Mouse (Mus musculus): ENCODE results near the gene Rsu1.

Rsu1 gene

DNA sequence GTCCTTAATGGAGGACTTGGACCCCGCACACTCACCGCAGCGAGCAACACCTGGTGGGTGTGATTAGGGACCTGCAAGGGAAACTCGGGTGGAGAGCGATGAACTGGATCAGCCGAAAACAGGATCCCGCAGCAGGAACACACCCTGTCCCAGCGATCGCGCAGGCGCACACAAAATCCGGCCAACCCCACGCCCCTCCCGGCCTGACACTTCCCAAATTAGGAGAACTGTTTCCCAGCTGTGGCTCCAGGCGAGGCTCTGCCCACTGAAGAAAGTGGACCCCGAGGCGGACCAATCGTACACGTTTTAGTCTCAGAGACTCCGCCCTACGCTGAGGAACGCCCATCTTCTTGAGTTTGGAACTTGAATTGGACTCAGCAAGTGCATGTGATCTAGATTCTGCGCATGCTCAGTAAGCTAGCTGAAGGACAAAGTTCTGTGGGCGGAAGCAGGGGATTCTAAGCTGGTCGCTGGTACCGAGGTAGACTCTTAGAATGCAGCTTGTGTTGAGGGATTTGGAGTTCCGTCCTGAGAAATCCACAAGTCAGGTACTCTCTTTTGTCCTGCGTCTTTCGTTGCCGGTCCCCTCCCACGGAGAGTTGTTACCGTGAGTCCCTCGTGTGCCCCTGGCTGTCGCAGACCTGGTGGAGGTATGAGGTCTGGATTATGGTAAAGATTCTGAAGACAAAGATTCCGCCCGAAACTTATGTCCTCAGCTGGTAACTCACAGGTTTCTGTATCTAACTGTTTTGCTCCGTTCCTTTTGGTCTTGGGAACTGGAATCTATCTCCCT is at the start of gene Rsu1:
Rsu1 (minus strand) TSS at position 251 of the 793 bp plus-strand sequence.
- peak; percentile 99 for DNase-seq

- no peak for DNase-seq
These were observed 32.2 kb upstream of the Rsu1 start for GRCm38 (mm10) chr2:13303376-13303775.

DNA sequence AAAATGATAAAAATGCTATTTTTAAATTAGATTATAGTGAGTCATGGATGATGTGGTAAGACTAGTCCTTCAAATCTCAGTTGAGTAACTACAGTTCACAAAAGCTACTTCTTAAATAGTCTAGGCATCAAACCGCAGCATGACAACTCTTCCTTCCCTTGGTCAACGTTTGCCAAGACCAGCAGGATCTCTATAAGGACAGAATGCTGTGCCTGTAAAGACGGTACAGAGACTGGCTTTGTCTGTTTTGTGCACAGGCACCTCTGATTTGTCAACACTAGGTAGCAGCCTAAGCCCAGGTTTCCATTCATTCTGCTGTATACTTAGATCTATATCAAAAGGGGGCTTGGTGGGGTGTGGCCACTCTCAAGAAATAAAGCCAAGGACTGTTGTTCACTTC is 27.8 kb upstream of the Rsu1 start:
- no peak for DNase-seq

DNA sequence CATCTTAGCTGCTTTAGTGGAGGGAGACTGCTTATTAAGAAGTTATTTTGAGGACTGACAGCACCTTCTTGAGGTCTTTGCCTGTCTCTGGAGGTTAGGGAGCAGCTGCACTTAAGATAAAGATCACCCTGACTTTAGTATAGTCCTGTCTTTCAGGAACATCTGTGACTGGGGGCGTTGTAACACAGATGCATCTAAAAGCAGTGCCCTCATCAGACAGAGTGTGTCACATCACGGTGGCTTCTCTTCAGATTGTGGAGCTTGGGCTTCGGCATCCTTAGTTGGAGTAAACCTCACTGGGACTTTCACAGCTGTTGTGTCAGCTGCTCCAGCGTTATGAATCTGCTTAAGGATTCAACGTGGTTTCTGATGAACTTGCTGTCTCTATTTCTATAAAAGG is 26.5 kb upstream of the Rsu1 start:
- no peak for DNase-seq

- DNase-seq = no peak
These were observed 19.4 kb upstream of the Rsu1 start for GRCm38 (mm10) chr2:13290661-13291060.

DNA sequence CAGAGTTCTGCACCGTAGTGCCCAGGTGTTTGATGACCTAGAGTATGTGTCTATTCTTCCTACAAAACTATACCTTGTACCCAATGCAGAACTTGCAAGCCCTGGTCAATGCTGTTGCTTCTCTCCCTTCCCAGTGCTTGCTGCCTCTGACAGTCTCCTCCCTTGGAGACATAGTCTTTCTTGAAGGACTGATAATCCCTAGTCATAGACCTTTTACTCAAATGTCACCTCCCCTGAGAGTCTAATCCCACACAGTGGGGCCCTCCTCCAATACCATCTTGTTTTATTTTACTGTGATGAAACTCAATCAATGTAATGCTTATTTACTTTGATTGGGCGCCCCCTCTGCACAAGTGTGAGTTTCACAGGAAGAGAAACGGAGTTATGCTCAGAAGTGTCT is 18.9 kb upstream of the Rsu1 start:
- DNase-seq = no peak

DNA sequence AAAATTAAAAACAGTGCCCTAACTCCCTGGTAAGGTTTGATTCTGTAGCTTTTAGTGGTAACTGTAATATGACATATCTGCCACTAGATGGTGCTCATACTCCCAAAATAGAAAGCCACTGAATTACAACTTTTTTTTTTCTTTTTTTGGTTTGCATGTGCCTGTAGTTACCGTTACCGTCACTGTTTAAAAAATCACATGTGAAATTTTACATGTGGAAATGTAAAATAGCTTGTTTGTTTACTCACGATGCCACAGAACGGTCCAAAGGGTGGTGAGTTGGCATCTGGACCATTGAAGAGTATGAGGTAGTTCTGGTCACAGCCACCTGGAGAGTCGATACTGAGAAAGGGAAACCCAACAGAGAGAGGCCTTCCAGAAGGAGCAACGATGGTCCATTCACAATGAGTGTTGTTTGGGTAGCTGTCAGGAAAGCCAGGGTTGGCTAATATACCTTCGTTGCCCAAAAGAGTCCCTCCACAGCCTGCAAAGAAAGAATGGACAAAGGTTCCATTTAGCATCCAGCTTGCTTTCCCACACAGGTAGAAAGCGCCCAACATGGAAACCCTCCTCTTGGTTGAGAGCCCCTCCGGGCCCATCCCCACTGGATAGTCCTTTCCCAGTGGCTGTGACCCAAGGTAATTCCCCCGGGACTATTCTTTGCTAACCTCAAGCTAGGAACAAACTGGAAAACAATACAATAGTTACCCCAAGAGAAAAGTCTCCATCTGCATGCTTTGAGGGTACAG is 7.1 kb upstream of the Rsu1 start:
- DNase-seq = no peak

DNA sequence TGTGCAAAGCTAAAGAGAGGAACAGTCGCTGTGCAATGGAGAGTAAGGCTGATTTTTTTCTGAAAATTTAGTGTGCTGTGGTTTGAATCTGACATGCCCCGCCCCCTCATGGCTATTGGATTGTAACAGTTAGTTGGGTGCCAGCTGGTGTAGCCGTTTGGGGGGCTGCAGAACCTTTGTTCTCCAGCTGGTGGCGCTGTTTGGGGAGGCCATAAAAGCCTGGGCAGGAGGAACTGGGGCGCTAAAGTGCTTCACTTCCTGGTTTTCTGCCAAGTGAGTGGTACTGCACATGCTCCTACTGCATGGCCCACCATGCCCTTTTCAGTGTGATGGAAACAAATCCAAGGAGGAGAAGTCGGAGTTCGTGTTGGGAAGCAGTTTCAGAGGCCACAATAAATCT is 4.7 kb upstream of the Rsu1 start:
- DNase-seq = no peak

GRCm38 (mm10) chr2:13270736-13271135 is 479 bp downstream of the Rsu1 start:
- DNase-seq = no peak

GRCm38 (mm10) chr2:13268681-13269293 is 2.4 kb downstream of the Rsu1 start:
- no peak for DNase-seq

- DNase-seq = no peak
These were observed 6.3 kb downstream of the Rsu1 start for GRCm38 (mm10) chr2:13264875-13265274.

DNA sequence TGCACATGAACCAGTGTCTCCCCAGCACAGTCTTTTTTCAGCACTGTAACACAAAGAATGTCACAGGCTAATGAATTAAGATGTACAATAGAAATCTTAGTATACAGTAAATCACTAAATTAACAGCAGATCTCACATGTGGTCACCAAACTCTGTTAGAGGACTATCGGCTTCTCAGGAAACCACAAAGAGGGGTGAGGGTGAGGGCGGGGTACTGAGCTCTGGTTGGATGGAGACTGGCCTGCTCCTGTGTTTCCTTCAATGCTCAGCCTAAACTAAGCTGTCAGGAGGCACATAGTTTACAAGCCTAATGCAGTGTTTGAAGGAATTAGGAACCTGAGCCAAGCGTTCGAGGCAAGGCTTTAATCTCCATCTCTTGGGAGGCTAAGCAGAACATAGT is 8.1 kb downstream of the Rsu1 start:
- no peak for DNase-seq

GRCm38 (mm10) chr2:13258606-13259005 is 12.6 kb downstream of the Rsu1 start:
- no peak for DNase-seq

GRCm38 (mm10) chr2:13240711-13241110 is 30.5 kb downstream of the Rsu1 start:
- DNase-seq = no peak

GRCm38 (mm10) chr2:13237140-13237901 is 33.9 kb downstream of the Rsu1 start:
- DNase-seq = peak; percentile 35

GRCm38 (mm10) chr2:13235696-13236095 is 35.5 kb downstream of the Rsu1 start:
- DNase-seq = peak; percentile 24

GRCm38 (mm10) chr2:13234796-13235195 is 36.4 kb downstream of the Rsu1 start:
- no peak for DNase-seq

DNA sequence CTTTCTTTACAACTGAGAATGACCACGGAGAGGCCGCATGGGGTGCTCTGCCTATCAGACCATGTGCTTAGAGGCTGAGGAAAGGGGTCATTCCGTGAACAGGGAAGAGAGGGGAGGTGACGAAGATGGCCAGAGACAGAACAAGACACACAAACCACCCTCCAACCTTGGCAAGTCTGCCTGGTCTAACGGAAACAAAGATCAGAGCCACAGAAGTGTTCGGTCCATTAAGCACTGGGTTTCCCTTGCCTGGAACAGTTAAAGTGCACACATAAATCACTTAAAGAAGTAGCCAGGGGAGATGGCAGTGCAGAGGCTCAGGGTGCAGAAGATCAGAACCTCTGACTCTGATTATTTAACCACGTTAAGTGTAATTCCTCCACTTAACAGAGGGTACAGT is 37.3 kb downstream of the Rsu1 start:
- DNase-seq = no peak

- DNase-seq = no peak
These were observed 37.9 kb downstream of the Rsu1 start for GRCm38 (mm10) chr2:13233254-13233835.

DNA sequence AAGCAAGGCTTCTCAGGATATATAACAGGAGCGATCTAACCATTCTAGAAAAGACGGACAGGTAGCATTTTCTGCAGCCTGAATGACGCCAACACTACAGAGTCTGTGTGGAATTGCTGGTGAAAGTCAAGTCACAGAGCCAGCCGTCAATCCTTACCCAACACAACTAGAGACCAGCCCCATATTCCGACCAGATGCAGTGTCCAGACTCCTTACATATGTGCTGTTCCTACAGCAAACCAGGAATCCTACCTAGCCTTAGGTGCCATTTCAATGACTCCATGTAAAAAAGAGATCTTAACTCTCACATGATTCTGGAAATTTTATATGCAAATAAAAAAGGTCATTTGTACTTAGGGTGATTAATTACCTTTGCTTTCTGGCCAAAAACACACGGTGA is 38.9 kb downstream of the Rsu1 start:
- no peak for DNase-seq

- no peak for DNase-seq
These were observed 41.5 kb downstream of the Rsu1 start for GRCm38 (mm10) chr2:13229686-13230085.

GRCm38 (mm10) chr2:13226031-13226430 is 45.2 kb downstream of the Rsu1 start:
- DNase-seq = no peak

GRCm38 (mm10) chr2:13224546-13224945 is 46.7 kb downstream of the Rsu1 start:
- no peak for DNase-seq

Data from kidney, adult 11 months (tissue).